Mouse (Mus musculus) lung, postnatal 0 days (tissue): ENCODE results near the gene Oaf.

Source experiments
- CTCF ChIP-seq: IDR thresholded peaks from 2 replicates; pipeline ENCODE4 v1.5.1; 2016; ENCODE audit warnings: antibody characterized with exemption, mild to moderate bottlenecking
- EP300 ChIP-seq: IDR thresholded peaks from 2 replicates; pipeline ENCODE4 v1.6.1; 2016; ENCODE audit warnings: antibody characterized with exemption, mild to moderate bottlenecking, control low read depth

- no peak for TF ChIP-seq EP300
- no peak for TF ChIP-seq CTCF
Measured at GRCm38 (mm10) chr9:43234496-43234895, 5.2 kb downstream of the Oaf start.
